Mouse (Mus musculus): Measurements from ENCODE around the gene Abr. TPM values are rescaled to one million over a fixed set of nuclear protein-coding genes. Genes with fewer than 3 reads are reported as not detected.

Abr gene
- polyA plus RNA-seq, 1 experiment from 2014 or later: 29.9 TPM

- no peak for ATAC-seq (ENCODE audit: insufficient number of reproducible peaks, low FRiP score)
- Histone ChIP-seq H3K4me2 (no peak overlapping the region), H3K9me3 (replicated peaks) (no peaks in the 10 kb centered on the region), H3K27ac (ENCODE audit: poor library complexity, severe bottlenecking) (no peak overlapping the region), H3K27me3 (replicated peaks) (peaks cover 18% of the 10 kb centered on the region), H3K4me1 (replicated peaks) (peaks cover 17% of the 10 kb centered on the region), H3K9ac (no peak overlapping the region), H3K36me3 (no peaks in the 10 kb centered on the region), H3K4me3 (no peak overlapping the region)
- 63% methylated on average over 3 of the region's 3 CpGs for WGBS
These were observed 56.0 kb downstream of the Abr start for GRCm38 (mm10) chr11:76566081-76566480.

DNA sequence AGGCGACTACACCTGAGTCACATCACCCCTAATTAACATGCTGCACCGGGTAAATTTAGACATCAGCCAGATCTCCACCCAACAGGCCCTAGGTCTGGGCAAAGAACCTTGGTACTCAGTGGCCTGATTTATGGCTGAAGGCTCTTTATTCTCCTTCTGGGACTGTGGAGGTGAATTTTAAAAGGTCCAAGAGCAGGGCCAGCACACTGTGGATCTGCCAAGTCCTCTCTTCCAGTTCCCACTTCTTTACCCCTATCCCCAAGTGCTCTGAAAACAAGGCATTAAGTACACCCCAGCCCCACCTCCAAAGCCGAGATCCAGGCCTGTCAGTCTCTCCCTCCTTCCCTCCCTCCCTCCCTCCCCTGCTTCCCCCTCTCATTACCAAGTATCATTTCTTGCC is 59.5 kb downstream of the Abr start:
- H3K4me2 ChIP-seq: no peak overlapping the region
- no peaks in the 10 kb centered on the region for H3K36me3 ChIP-seq
- no peaks in the 10 kb centered on the region for H3K4me1 ChIP-seq (replicated peaks)
- no peaks in the 10 kb centered on the region for H3K27me3 ChIP-seq (replicated peaks)
- H3K27ac ChIP-seq (ENCODE audit: poor library complexity, severe bottlenecking): no peak overlapping the region
- ATAC-seq (ENCODE audit: insufficient number of reproducible peaks, low FRiP score): no peak
- H3K4me3 ChIP-seq: no peak overlapping the region
- WGBS: 53% methylated on average over 3 of the region's 3 CpGs
- no peak overlapping the region for H3K9ac ChIP-seq
- H3K9me3 ChIP-seq (replicated peaks): no peaks in the 10 kb centered on the region

- ATAC-seq (ENCODE audit: insufficient number of reproducible peaks, low FRiP score): no peak
- Histone ChIP-seq H3K9me3 (replicated peaks) (no peaks in the 10 kb centered on the region), H3K4me2 (no peak overlapping the region), H3K4me3 (no peak overlapping the region), H3K27me3 (replicated peaks) (no peaks in the 10 kb centered on the region), H3K27ac (ENCODE audit: poor library complexity, severe bottlenecking) (no peak overlapping the region), H3K36me3 (no peaks in the 10 kb centered on the region), H3K4me1 (replicated peaks) (no peaks in the 10 kb centered on the region), H3K9ac (no peak overlapping the region)
- 57% methylated on average over 4 of the region's 4 CpGs for WGBS
These were observed 59.9 kb downstream of the Abr start for GRCm38 (mm10) chr11:76562165-76562564.

GRCm38 (mm10) chr11:76557837-76558236 is 64.3 kb downstream of the Abr start:
- ATAC-seq (ENCODE audit: insufficient number of reproducible peaks, low FRiP score): no peak
- H3K4me1 ChIP-seq (replicated peaks): no peaks in the 10 kb centered on the region
- WGBS: 80% methylated on average over 4 of the region's 4 CpGs
- H3K9ac ChIP-seq: no peak overlapping the region
- H3K27ac ChIP-seq (ENCODE audit: poor library complexity, severe bottlenecking): no peak overlapping the region
- no peaks in the 10 kb centered on the region for H3K36me3 ChIP-seq
- no peaks in the 10 kb centered on the region for H3K9me3 ChIP-seq (replicated peaks)
- no peak overlapping the region for H3K4me2 ChIP-seq
- no peak overlapping the region for H3K4me3 ChIP-seq
- H3K27me3 ChIP-seq (replicated peaks): no peaks in the 10 kb centered on the region

DNA sequence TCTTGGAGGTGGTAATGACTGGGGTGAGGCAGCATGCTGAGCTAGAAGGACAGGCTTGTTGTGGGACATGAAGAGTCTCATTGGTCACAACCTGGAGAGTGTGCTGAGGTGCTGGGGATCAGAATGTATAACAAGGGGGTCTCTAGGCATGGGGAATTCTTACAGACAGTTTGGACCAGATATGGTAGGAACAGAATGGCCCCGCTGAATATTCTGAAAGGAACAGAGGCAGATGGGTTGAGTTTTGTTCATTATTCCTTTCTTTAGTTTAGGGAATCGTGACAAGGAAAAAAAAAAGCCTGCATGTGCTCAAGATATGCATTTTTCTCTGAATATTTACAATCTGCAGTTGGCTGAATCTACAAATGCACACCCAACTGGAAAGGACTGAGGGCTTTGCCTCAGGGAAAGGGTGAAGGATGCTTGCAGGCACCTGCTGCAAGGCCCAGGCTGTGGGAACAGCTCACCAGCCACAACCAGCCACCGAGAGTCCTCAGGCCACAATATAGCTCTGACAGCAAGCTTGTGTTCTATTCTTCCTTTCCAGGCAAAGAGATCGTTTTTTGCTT is 73.9 kb downstream of the Abr start:
- WGBS: 78% methylated on average over 4 of the region's 4 CpGs
- H3K9ac ChIP-seq: no peak overlapping the region

GRCm38 (mm10) chr11:76547420-76547819 is 74.7 kb downstream of the Abr start:
- H3K4me2 ChIP-seq: no peak overlapping the region
- WGBS: 63% methylated on average over 5 of the region's 5 CpGs
- no peak overlapping the region for H3K4me3 ChIP-seq
- ATAC-seq (ENCODE audit: insufficient number of reproducible peaks, low FRiP score): no peak
- H3K27ac ChIP-seq (ENCODE audit: poor library complexity, severe bottlenecking): no peak overlapping the region
- no peaks in the 10 kb centered on the region for H3K9me3 ChIP-seq (replicated peaks)
- no peaks in the 10 kb centered on the region for H3K27me3 ChIP-seq (replicated peaks)
- H3K36me3 ChIP-seq: no peaks in the 10 kb centered on the region
- H3K9ac ChIP-seq: no peak overlapping the region
- H3K4me1 ChIP-seq (replicated peaks): no peaks in the 10 kb centered on the region; the same call in 1 of the 2 replicates

More for the DNA sequence above, 73.9 kb downstream of the Abr start:
- no peak for ATAC-seq (ENCODE audit: insufficient number of reproducible peaks, low FRiP score)
- Histone ChIP-seq H3K4me1 (replicated peaks) (no peaks in the 10 kb centered on the region; the same call in 1 of the 2 replicates), H3K36me3 (no peaks in the 10 kb centered on the region), H3K27me3 (replicated peaks) (no peaks in the 10 kb centered on the region), H3K4me2 (no peak overlapping the region), H3K9me3 (replicated peaks) (no peaks in the 10 kb centered on the region), H3K4me3 (no peak overlapping the region), H3K27ac (ENCODE audit: poor library complexity, severe bottlenecking) (no peak overlapping the region)

- no peaks in the 10 kb centered on the region; the same call in 1 of the 2 replicates for H3K4me1 ChIP-seq (replicated peaks)
- no peak overlapping the region for H3K27ac ChIP-seq (ENCODE audit: poor library complexity, severe bottlenecking)
- no peak overlapping the region for H3K4me2 ChIP-seq
- no peak for ATAC-seq (ENCODE audit: insufficient number of reproducible peaks, low FRiP score)
- H3K36me3 ChIP-seq: no peaks in the 10 kb centered on the region
- H3K9ac ChIP-seq: no peak overlapping the region
- 77% methylated on average over 4 of the region's 4 CpGs for WGBS
- no peak overlapping the region for H3K4me3 ChIP-seq
- no peaks in the 10 kb centered on the region for H3K9me3 ChIP-seq (replicated peaks)
- no peaks in the 10 kb centered on the region for H3K27me3 ChIP-seq (replicated peaks)
These were observed 75.7 kb downstream of the Abr start for GRCm38 (mm10) chr11:76546431-76546830.

- no peak for ATAC-seq (ENCODE audit: insufficient number of reproducible peaks, low FRiP score)
- Histone ChIP-seq H3K9ac (no peak overlapping the region), H3K4me3 (no peak overlapping the region), H3K27ac (ENCODE audit: poor library complexity, severe bottlenecking) (no peak overlapping the region), H3K4me1 (replicated peaks) (no peaks in the 10 kb centered on the region; the same call in 1 of the 2 replicates), H3K36me3 (no peaks in the 10 kb centered on the region), H3K4me2 (no peak overlapping the region), H3K27me3 (replicated peaks) (no peaks in the 10 kb centered on the region), H3K9me3 (replicated peaks) (no peaks in the 10 kb centered on the region)
- WGBS: 64% methylated on average over 5 of the region's 5 CpGs
These were observed 78.8 kb downstream of the Abr start for GRCm38 (mm10) chr11:76543300-76543699.

GRCm38 (mm10) chr11:76540973-76541372 is 81.1 kb downstream of the Abr start:
- WGBS: 28% methylated on average over 1 of the region's 1 CpGs
- no peaks in the 10 kb centered on the region for H3K9me3 ChIP-seq (replicated peaks)

GRCm38 (mm10) chr11:76537401-76537800 is 84.7 kb downstream of the Abr start:
- Histone ChIP-seq H3K36me3 (no peaks in the 10 kb centered on the region), H3K9me3 (replicated peaks) (no peaks in the 10 kb centered on the region), H3K9ac (no peak overlapping the region), H3K4me2 (no peak overlapping the region), H3K27ac (ENCODE audit: poor library complexity, severe bottlenecking) (no peak overlapping the region), H3K4me3 (no peak overlapping the region), H3K27me3 (replicated peaks) (no peaks in the 10 kb centered on the region), H3K4me1 (replicated peaks) (no peaks in the 10 kb centered on the region)
- no peak for ATAC-seq (ENCODE audit: insufficient number of reproducible peaks, low FRiP score)
- WGBS: 79% methylated on average over 3 of the region's 3 CpGs

More at GRCm38 (mm10) chr11:76540973-76541372, 81.1 kb downstream of the Abr start:
- H3K36me3 ChIP-seq: no peaks in the 10 kb centered on the region
- no peak overlapping the region for H3K9ac ChIP-seq
- 0 out of 2 replicates have a peak, but pooled peaks have one; percentile 42 for ATAC-seq (ENCODE audit: insufficient number of reproducible peaks, low FRiP score)
- no peak overlapping the region for H3K4me3 ChIP-seq
- no peak overlapping the region for H3K27ac ChIP-seq (ENCODE audit: poor library complexity, severe bottlenecking)
- H3K4me1 ChIP-seq (replicated peaks): no peaks in the 10 kb centered on the region
- H3K4me2 ChIP-seq: no peak overlapping the region
- H3K27me3 ChIP-seq (replicated peaks): no peaks in the 10 kb centered on the region

- H3K4me3 ChIP-seq: no peak overlapping the region
- H3K27me3 ChIP-seq (replicated peaks): no peaks in the 10 kb centered on the region
- no peaks in the 10 kb centered on the region for H3K36me3 ChIP-seq
- no peaks in the 10 kb centered on the region for H3K9me3 ChIP-seq (replicated peaks)
- no peaks in the 10 kb centered on the region for H3K4me1 ChIP-seq (replicated peaks)
- ATAC-seq (ENCODE audit: insufficient number of reproducible peaks, low FRiP score): no peak
- H3K27ac ChIP-seq (ENCODE audit: poor library complexity, severe bottlenecking): no peak overlapping the region
- no peak overlapping the region for H3K4me2 ChIP-seq
- 70% methylated on average over 10 of the region's 10 CpGs for WGBS
- H3K9ac ChIP-seq: no peak overlapping the region
These were observed 85.3 kb downstream of the Abr start for GRCm38 (mm10) chr11:76536576-76537354.

Measured in heart, embryonic 12.5 days (tissue).